Mouse (Mus musculus): ENCODE results near the gene Serpina1a. TPM values are rescaled to one million over a fixed set of nuclear protein-coding genes. Genes with fewer than 3 reads are reported as not detected.

Serpina1a gene
- not detected for total RNA-seq (2023)

GRCm38 (mm10) chr12:103863101-103863974 lies at the start of gene Serpina1a:
Serpina1a (minus strand) TSS chr12:103863562.

GRCm38 (mm10) chr12:103904837-103905340 lies 41.5 kb upstream of the Serpina1a start, which contains the start of gene Serpina1c:
Serpina1c (minus strand) TSS chr12:103904887.

GRCm38 (mm10) chr12:103830273-103830672 lies 33.1 kb downstream of the Serpina1a start, which contains the start of gene Serpina1b:
Serpina1b (minus strand) TSS chr12:103830373.

Other genes with a start within 250 kb of the Serpina1a start
- not detected for gene Serpina10, start 232.1 kb downstream of the Serpina1a start, total RNA-seq (2023)
- not detected for gene Serpina6, start 206.3 kb downstream of the Serpina1a start, total RNA-seq (2023)
- not detected for gene Serpina16, start 187.4 kb downstream of the Serpina1a start, total RNA-seq (2023)
- gene Serpina1f, start 168.0 kb downstream of the Serpina1a start, total RNA-seq (2023), result not detected
- gene Serpina1d, start 90.0 kb downstream of the Serpina1a start, total RNA-seq (2023), result not detected
- not detected for gene Serpina1b, start 33.2 kb downstream of the Serpina1a start, total RNA-seq (2023)
- gene Serpina1c, start 41.3 kb upstream of the Serpina1a start, total RNA-seq (2023), result not detected
- gene Serpina1e, start 95.4 kb upstream of the Serpina1a start, total RNA-seq (2023), result not detected
- gene Serpina11, start 126.4 kb upstream of the Serpina1a start, total RNA-seq (2023), result not detected
- gene Serpina9, start 150.2 kb upstream of the Serpina1a start, total RNA-seq (2023), result not detected
- gene Serpina12, start 180.9 kb upstream of the Serpina1a start, total RNA-seq (2023), result not detected
- not detected for gene Serpina5, start 237.6 kb upstream of the Serpina1a start, total RNA-seq (2023)
- not detected for gene Serpina3a, start 249.2 kb upstream of the Serpina1a start, total RNA-seq (2023)

All from CD8-positive naive resting alpha-beta T cell, adult 57 days (primary cell).